Mouse (Mus musculus) bone marrow, adult 2 months (tissue): Measurements from ENCODE around the gene Cul4b. TPM values are rescaled to one million over a fixed set of nuclear protein-coding genes. Genes with fewer than 3 reads are reported as not detected.

Source experiments
- polyA plus RNA-seq: library from polyadenylated mRNA; stranded (reverse); fragments of >200 nt; gene quantifications from 2 replicates; pipeline ENCODE4 v1.2.4, GENCODE M21; 2011; ENCODE audit warnings: low replicate concordance; ENCODE audit not compliant: missing spikeins, insufficient read depth, insufficient read length

Gene Cul4b
- polyA plus RNA-seq, 1 experiment: 26.5 TPM

Other genes with a start within 250 kb of the Cul4b start
- gene Lamp2, start 119.7 kb downstream of the Cul4b start, polyA plus RNA-seq: 10.5 and 35.6 TPM in 2 replicates
- gene Mcts1, start 24.4 kb upstream of the Cul4b start, polyA plus RNA-seq: 63.0 and 105 TPM in 2 replicates
- gene C1galt1c1, start 58.9 kb upstream of the Cul4b start, polyA plus RNA-seq: 5.8 and 8.0 TPM in 2 replicates
- gene 6030498E09Rik, start 196.5 kb upstream of the Cul4b start, polyA plus RNA-seq: not detected in 2 replicates